Mouse (Mus musculus): ENCODE data around the gene Adh1. TPM values are rescaled to one million over a fixed set of nuclear protein-coding genes. Genes with fewer than 3 reads are reported as not detected.

Gene Adh1
- total RNA-seq, 2 experiments from 2014 or later = not detected

- no peak for ATAC-seq (replicated peaks; ENCODE audit: low FRiP score, low TSS enrichment, poor library complexity, severe bottlenecking)
Measured at GRCm38 (mm10) chr3:138275100-138275499, 14.3 kb downstream of the Adh1 start.

DNA sequence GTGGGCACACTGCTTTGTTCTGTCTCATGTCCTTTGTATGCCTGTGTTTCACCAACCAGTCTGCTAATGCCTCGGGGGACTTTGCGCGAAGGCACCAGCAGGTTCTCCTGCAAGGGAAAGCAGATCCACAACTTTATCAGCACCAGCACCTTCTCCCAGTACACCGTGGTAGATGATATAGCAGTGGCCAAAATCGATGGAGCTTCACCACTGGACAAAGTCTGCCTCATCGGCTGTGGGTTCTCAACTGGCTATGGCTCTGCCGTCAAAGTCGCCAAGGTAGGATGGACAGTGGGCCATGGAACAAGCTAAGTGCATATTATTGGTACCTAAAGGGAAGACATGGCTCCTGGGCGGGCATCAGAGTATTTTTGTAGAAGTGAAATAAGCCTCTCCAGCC, 21.8 kb downstream of the Adh1 start:
- no peak for ATAC-seq (replicated peaks; ENCODE audit: low FRiP score, low TSS enrichment, poor library complexity, severe bottlenecking)

DNA sequence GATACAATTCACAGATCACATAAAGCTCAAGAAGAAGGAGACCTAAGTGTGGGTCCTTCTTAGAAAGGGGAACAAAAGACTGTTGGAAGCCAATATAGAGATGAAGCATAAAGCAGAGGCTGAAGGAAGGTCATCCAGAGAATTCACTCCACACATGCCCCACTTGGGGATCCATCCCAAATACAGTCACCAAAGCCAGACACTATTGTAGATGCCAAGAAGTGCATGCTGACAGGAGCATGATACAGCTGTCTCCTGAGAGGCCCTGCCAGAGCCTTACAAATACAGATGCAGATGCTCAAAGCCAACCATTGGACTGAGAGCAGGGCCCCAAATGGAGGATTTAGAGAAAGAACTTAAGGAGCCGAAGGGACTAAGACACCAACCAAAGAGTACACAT, 23.0 kb downstream of the Adh1 start:
- ATAC-seq (replicated peaks; ENCODE audit: low FRiP score, low TSS enrichment, poor library complexity, severe bottlenecking) = no peak

- no peak for ATAC-seq (replicated peaks; ENCODE audit: low FRiP score, low TSS enrichment, poor library complexity, severe bottlenecking)
Measured at GRCm38 (mm10) chr3:138285986-138286385, 25.2 kb downstream of the Adh1 start.

DNA sequence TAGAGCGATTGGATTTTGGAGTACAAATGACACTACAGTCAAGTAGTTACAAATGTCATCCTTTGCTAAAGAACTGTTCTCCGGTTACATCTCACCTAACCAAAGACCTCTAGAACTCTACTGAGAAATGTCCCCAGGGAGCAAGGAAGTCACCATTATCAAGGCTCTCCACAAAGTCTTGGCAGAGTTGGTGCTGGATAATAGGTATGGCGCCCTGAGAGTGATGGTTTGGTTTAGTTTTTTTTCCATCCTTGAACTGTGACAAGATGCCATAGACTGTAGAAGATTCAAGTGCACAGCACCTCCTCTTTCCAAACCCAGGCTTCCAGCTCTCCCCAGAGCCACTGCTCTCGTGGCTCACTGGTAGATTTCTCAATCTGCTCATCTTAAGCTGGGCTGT, 26.9 kb downstream of the Adh1 start:
- no peak for ATAC-seq (replicated peaks; ENCODE audit: low FRiP score, low TSS enrichment, poor library complexity, severe bottlenecking)

GRCm38 (mm10) chr3:138290672-138291071, 29.9 kb downstream of the Adh1 start:
- no peak for ATAC-seq (replicated peaks; ENCODE audit: low FRiP score, low TSS enrichment, poor library complexity, severe bottlenecking)

DNA sequence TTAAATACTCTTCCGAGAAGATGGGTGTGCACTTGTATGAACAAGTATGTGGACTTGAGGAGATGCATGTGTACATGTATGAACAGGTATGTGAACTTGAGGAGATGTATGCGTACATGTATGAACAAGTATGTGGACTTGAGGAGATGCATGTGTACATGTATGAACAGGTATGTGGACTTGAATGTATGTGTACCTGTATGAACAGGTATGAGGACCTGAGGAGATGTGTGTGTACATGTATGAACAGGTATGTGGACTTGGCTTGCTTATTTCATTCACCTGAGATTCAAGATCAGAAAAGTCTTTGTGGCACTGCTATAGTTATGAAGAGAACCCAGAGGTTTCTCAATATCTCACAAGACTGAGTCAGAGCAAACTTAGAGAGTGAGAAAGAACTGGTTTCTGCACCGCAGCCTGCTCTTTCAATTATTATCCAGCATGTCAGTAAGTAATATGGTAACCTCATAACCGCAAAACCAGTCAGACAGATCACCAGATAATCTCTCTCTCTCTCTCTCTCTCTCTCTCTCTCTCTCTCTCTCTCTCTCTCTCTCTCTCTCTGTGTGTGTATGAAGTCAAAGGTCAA, 30.8 kb downstream of the Adh1 start:
- ATAC-seq (replicated peaks; ENCODE audit: low FRiP score, low TSS enrichment, poor library complexity, severe bottlenecking) = no peak

- ATAC-seq (replicated peaks; ENCODE audit: low FRiP score, low TSS enrichment, poor library complexity, severe bottlenecking) = no peak
Measured at GRCm38 (mm10) chr3:138293298-138293895, 32.6 kb downstream of the Adh1 start.

- no peak for ATAC-seq (replicated peaks; ENCODE audit: low FRiP score, low TSS enrichment, poor library complexity, severe bottlenecking)
Measured at GRCm38 (mm10) chr3:138300130-138300529, 39.3 kb downstream of the Adh1 start.

DNA sequence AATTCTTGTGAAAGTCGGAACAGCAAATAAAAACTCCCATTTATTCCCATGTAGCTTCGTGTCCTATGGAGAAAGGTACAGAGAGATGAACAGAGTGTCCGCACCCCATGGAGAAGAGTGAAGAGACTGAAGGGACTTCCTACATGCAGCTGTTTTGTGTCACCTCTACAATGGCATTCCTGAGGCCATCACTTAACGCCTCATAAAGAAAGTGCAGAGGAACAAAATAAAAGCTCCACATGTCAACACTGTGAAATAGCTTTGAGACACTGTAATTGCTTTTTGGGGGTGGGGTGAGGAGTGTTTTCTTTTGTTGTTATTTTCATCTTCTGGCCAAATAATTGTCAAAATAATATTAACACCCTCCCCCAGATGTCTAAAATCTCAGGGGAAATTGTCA, 41.9 kb downstream of the Adh1 start:
- no peak for ATAC-seq (replicated peaks; ENCODE audit: low FRiP score, low TSS enrichment, poor library complexity, severe bottlenecking)

GRCm38 (mm10) chr3:138303771-138304488, 43.1 kb downstream of the Adh1 start:
- ATAC-seq (replicated peaks; ENCODE audit: low FRiP score, low TSS enrichment, poor library complexity, severe bottlenecking) = no peak

GRCm38 (mm10) chr3:138304489-138304871, 43.7 kb downstream of the Adh1 start:
- ATAC-seq (replicated peaks; ENCODE audit: low FRiP score, low TSS enrichment, poor library complexity, severe bottlenecking) = no peak

DNA sequence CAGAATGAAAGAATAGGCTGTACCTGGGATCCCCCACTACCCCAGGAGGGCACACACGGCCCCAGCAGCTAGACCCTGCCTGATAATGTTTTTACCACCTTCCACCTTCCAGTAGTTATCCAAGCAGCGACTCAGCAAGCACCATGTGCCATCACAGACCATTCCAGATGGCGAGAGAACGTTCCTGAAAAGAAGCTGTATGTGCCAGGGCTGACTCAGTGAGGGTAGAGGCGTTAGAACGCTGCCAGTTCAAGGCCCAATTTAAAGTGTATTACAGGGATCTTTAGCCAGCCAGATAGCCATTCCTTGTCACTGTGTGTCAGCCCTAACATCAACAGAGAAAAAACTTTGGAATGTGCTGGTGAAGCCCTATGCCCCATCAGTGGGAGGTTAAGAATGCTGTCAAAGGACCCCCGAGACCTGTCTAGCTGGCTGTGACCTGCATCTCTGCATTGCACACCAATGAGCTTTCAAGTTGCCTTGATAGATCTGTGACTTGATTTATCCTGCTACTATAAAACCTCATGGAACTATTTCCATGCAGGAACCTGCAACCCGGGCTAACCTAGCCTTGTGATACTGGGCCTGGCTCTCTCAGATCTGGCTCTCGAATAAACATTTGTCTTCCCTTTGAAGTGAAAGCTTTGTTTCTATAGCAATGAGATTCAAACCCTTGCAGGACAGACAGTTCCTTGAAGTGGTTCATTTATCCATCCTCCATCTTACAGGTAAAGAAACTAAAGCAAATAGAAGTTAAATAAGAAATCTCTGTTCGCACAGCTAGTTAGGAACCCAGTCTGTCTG, 44.9 kb downstream of the Adh1 start:
- ATAC-seq (replicated peaks; ENCODE audit: low FRiP score, low TSS enrichment, poor library complexity, severe bottlenecking) = no peak

GRCm38 (mm10) chr3:138306290-138306683, 45.5 kb downstream of the Adh1 start:
- no peak for ATAC-seq (replicated peaks; ENCODE audit: low FRiP score, low TSS enrichment, poor library complexity, severe bottlenecking)

GRCm38 (mm10) chr3:138309910-138310309, 49.1 kb downstream of the Adh1 start:
- no peak for ATAC-seq (replicated peaks; ENCODE audit: low FRiP score, low TSS enrichment, poor library complexity, severe bottlenecking)

DNA sequence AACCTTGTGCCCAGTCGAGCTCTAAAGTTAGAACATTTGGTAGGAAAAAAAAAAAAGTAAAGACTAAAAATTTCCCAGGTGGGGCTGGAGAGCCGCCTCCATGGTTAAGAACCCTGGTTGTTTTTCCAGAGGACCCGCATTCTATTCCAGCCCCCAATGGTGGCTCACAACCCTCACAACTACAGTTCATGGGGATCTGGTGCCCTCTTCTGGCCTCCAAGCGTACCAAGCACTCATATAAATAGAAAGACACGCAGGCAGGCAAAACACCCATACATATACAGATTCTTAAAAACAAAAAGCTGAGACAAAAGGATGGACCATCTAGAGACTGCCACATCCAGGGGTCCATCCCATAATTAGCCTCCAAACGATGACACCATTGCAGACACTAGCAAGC, 50.2 kb downstream of the Adh1 start:
- no peak for ATAC-seq (replicated peaks; ENCODE audit: low FRiP score, low TSS enrichment, poor library complexity, severe bottlenecking)

GRCm38 (mm10) chr3:138312965-138313364, 52.2 kb downstream of the Adh1 start, which contains the start of gene Adh6a:
Gene Adh6a (plus strand): TSS chr3:138313286.
- ATAC-seq (replicated peaks; ENCODE audit: low FRiP score, low TSS enrichment, poor library complexity, severe bottlenecking) = no peak

DNA sequence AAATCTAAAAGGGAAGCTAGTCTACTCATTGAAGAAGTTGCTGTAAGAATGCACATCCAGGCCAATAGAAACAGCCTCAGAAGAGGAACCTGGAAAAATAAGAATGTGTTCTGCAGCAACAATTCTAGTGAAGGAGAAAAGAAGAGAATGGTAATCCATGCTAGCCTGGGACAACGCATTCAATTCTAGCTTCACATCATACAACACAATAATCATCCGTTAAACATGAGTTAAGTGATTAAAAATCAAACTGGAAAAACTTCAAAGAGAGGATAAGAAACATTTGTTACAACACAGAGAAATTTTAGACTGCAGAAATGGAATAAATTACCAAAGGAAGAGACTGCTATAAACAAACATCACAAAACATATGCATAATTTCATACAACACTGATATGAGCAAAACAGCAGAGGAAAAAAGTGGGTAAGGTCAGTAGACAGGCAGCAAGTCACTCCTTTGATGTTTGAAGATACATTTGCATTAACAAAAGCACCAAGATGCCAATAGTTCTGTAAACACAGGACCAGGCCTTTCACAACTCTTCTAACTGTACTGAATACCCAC, 56.2 kb downstream of the Adh1 start:
- ATAC-seq (replicated peaks; ENCODE audit: low FRiP score, low TSS enrichment, poor library complexity, severe bottlenecking) = no peak

DNA sequence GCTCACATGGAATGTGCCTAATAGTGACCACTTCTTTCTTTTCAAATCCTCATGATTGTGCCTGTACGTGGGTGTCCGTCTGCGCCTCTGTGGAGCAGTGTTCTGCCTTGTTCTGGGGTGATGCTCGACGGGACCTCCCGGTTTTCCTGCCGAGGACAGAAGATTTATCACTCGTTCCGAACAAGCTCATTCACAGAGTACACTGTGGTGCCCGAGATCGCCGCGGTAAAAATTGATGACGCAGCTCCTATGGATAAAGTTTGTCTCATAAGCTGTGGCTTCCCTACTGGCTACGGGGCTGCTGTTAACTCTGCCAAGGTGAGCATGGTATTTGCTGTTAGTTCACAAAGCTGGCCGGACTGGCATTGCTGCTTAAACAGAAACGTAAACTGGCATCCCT, 64.2 kb downstream of the Adh1 start:
- no peak for ATAC-seq (replicated peaks; ENCODE audit: low FRiP score, low TSS enrichment, poor library complexity, severe bottlenecking)

GRCm38 (mm10) chr3:138325466-138325865, 64.7 kb downstream of the Adh1 start:
- no peak for ATAC-seq (replicated peaks; ENCODE audit: low FRiP score, low TSS enrichment, poor library complexity, severe bottlenecking)
